Mouse (Mus musculus): ENCODE results near the gene Mta1.

GRCm38 (mm10) chr12:113155076-113155771 is 57.1 kb downstream of the Mta1 start:
- TF ChIP-seq FLI1 (IDR thresholded peaks at IDR 0.05; ENCODE audit: low read length) (no peak), GATA1 (IDR thresholded peaks at IDR 0.05; ENCODE audit: borderline replicate concordance, low read length) (no peak)

Data from megakaryocyte, embryonic 14.5 days (primary cell).